Mouse (Mus musculus) splenic B cell, adult 2 months (primary cell): Measurements from ENCODE around the gene Gpr150.

Experiments used
- DNase-seq: peaks from one replicate; pipeline ENCODE4 v3.0.0-alpha.2; 2011; ENCODE audit warnings: low read depth, low spot score
- H3K27me3 ChIP-seq: 2 replicates; pipeline ENCODE4 v1.6.1; 2012; ENCODE audit warnings: mild to moderate bottlenecking, low read length, moderate library complexity, mixed read lengths; ENCODE audit not compliant: control insufficient read depth, poor library complexity, insufficient read depth, severe bottlenecking
- H3K36me3 ChIP-seq: 2 replicates; pipeline ENCODE4 v1.6.1; 2012; ENCODE audit warnings: mild to moderate bottlenecking, low read length, moderate library complexity, mixed read lengths; ENCODE audit not compliant: control insufficient read depth, poor library complexity, insufficient read depth, severe bottlenecking

Gpr150 gene

DNA sequence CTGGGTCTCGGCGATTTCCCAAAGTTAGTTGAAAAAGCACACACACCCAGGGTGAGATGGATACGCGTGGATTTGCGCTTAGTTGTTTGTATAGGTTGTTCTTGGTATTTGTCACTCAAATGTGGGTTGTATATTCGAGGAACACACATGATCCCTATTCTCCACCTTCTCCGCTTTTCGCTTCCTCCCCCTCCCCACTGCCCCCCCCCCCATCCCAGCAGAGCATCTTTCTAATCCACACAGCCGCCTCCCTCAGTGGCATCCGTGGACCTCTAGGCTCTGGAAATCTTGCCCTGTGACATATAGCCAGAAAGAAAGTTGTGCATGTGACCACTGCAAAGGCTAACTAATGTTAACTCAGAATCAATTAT is at the start of gene Gpr150:
Gene Gpr150 (minus strand): TSS at position 101 of the 371 bp plus-strand sequence.
- no peak for DNase-seq
- H3K36me3 ChIP-seq, result no peaks in the 10 kb centered on the region
- no peaks in the 10 kb centered on the region; the same call in 1 of the 2 replicates for H3K27me3 ChIP-seq

GRCm38 (mm10) chr13:76101989-76102388 is 45.2 kb upstream of the Gpr150 start:
- H3K36me3 ChIP-seq, result no peaks in the 10 kb centered on the region
- no peaks in the 10 kb centered on the region for H3K27me3 ChIP-seq
- no peak for DNase-seq

DNA sequence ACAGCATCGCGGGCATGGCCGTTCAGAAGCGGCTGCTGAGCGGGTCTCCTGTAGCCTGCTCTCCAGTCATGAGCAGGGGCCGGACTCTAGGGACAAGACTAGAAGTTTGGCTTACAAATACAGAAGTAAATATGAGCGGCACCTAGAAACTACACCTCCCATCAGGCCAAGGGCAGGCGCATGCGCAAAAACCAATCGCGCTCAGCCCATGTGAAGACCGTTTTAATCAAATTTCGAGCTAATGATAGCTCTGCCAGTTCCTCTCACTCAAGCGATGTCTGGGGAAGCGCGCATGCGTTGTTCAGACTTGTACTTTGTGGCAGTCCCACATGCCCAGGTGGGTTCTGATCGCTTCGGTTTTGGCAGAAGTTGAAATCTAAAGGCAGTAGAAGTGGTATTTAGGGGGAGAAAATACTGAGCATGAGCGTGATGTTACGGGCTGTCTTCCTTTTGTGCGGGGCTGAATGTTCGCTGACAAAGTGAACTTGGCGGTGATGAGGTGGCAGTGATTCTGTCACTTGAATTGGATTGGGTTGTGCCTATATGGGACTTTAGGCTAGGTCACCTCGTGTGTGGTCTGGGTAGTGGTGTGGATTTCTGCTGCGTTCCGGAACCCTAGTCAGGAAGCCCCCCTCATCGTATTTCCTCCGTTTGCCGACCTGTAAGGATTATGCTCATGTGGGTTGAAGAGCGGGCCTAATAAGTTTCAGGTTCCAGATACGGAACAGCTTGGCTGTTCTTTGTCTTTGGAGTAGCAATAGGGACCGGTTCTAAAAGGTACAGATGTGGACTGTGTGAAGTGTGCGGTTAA is 41.9 kb upstream of the Gpr150 start, which contains the start of the genes Arsk and Ttc37:
Gene Arsk (minus strand): TSS at position 168 of the 811 bp plus-strand sequence.
Gene Ttc37 (plus strand): TSS at position 242 of the 811 bp plus-strand sequence.
- DNase-seq, result peak; percentile 99
- no peaks in the 10 kb centered on the region for H3K27me3 ChIP-seq
- H3K36me3 ChIP-seq, result no peaks in the 10 kb centered on the region

DNA sequence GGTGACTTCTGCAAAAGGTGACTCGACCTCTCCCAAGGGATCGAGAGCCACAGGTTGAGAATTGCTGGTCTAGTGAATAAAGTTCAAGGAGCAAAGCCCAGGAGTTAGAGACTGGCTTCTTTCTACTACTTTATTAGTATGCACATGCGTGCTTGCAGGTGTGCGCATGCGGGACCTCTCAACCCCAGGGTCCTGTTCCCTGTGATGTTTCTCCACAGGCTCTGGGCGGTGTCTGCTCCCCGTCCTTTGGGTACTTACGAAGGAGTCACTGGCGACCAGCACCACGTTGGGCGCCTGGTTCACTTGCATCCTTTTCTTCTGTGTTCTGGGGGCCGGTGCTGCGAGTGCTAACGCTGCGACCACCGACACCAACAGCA is 41.3 kb upstream of the Gpr150 start:
- no peaks in the 10 kb centered on the region for H3K27me3 ChIP-seq
- no peak for DNase-seq

GRCm38 (mm10) chr13:76074323-76074722 is 17.5 kb upstream of the Gpr150 start:
- no peak for DNase-seq
- Histone ChIP-seq H3K27me3 (no peaks in the 10 kb centered on the region), H3K36me3 (peaks cover 3% of the 10 kb centered on the region; the same call in 1 of the 2 replicates)

More for the DNA sequence above, 41.3 kb upstream of the Gpr150 start:
- H3K36me3 ChIP-seq, result no peaks in the 10 kb centered on the region

GRCm38 (mm10) chr13:76064363-76064945 is 7.7 kb upstream of the Gpr150 start:
- H3K36me3 ChIP-seq, result peaks cover 8% of the 10 kb centered on the region
- no peaks in the 10 kb centered on the region for H3K27me3 ChIP-seq
- no peak for DNase-seq

- no peak for DNase-seq
- Histone ChIP-seq H3K36me3 (peaks cover 8% of the 10 kb centered on the region), H3K27me3 (no peaks in the 10 kb centered on the region)
Measured at GRCm38 (mm10) chr13:76063548-76063947, 6.8 kb upstream of the Gpr150 start.

- no peaks in the 10 kb centered on the region for H3K27me3 ChIP-seq
- no peak for DNase-seq
- peaks cover 8% of the 10 kb centered on the region for H3K36me3 ChIP-seq
Measured at GRCm38 (mm10) chr13:76062569-76062968, 5.8 kb upstream of the Gpr150 start.

DNA sequence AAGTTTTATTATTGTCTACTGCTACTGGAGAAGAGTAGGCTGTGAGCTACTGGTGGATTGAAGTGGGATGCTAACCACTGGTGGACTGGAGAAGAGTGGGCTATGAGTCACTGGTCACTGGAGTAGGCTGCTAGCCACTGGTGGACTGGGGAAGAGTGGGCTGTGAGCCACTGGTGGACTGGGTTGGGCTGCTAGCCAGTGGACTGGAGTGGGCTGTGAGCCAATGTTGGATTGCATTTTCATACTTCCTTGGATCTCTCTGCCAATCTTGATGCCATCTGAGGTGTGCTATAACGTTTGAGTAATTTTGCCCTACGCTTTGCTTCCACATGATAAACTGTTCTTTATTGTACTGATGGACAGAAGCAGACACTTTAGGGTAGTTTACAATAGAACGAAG is 5.3 kb upstream of the Gpr150 start:
- peaks cover 8% of the 10 kb centered on the region for H3K36me3 ChIP-seq
- H3K27me3 ChIP-seq, result no peaks in the 10 kb centered on the region
- DNase-seq, result no peak

- Histone ChIP-seq H3K27me3 (no peaks in the 10 kb centered on the region; the same call in 1 of the 2 replicates), H3K36me3 (no peaks in the 10 kb centered on the region)
- DNase-seq, result no peak
Measured at GRCm38 (mm10) chr13:76059591-76059990, 2.8 kb upstream of the Gpr150 start.

DNA sequence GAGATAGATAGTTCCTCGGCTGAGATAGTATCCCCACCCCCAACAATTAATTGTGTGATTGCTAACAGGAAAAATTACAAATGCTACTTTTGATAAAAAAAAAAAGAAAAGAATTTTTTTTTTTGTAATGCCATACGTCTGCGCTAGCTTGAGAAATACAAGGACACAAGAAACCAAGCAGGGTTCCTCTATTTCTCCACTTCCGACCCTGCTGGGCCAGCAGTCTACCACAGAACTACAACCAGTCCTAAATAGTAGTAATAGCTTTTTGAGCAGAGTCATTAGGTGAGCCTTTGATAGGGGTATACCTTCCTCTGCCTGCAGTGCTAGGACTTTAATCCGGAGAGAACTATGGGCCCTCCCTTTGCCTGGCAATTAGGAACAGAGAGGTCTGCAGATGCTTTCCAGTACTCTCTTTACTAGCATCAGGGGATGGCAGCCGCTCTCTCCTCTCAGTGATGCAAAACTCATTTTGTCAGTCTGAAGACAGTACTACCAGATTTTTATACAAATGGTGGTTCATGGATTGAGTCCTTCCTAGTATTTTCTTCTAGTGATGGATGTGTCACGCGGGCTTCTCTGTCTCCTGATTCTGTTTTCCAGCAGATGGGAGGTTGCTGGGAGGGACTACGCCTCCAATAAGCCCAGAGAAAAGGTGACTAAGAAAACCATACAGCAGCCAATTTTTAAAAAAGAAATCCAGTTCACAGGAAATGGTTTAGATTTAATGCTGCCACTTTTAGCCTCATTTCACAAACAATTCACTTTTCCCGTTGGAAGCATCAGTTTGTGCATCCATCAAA is 672 bp upstream of the Gpr150 start:
- Histone ChIP-seq H3K27me3 (no peaks in the 10 kb centered on the region; the same call in 1 of the 2 replicates), H3K36me3 (no peaks in the 10 kb centered on the region)
- no peak for DNase-seq

- H3K27me3 ChIP-seq, result no peaks in the 10 kb centered on the region; the same call in 1 of the 2 replicates
- H3K36me3 ChIP-seq, result no peaks in the 10 kb centered on the region
- DNase-seq, result peak; percentile 75
Measured at GRCm38 (mm10) chr13:76056261-76056724, 503 bp downstream of the Gpr150 start.

DNA sequence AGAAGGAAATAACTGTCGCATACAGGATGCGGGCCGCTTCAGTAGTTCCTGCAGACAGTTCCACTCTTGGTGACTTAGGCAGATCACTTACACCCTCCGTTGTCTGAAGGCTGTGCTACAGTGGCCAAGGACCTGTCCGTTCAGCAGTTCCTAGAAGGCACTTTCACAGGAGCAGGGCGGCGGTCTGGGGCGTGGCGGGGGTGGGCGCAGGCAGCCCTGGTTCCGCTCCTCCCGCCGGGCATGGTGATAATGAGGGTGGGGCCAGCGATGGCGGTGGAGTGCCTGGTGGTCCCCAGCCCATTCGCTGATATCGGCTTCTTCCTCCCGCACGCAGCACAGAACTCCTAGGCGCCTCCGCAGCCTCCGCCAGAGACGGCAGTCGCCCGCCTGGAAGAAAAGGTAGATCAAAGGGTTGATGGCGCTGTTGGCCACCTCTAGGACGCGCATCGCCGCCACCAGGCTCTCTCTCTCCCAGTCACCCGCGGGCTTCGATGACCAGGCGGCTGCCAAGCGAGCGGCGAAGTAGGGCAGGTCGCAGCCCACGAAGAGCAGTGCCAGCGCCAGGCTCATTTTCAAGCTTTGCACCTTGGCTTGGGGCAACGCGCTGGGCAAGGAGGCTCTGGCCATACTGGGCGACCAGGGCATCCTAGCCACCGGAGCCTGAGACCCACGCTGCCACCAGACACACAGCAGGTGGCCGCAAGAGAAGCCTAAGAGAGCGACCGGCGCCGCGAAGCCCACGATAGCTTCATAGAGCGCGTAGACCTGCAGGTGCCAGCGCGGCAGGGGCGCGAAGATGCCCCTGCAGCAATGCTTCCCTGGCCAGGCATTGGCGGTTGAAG is 1.2 kb downstream of the Gpr150 start:
- Histone ChIP-seq H3K27me3 (no peaks in the 10 kb centered on the region; the same call in 1 of the 2 replicates), H3K36me3 (no peaks in the 10 kb centered on the region)
- peak; percentile 56 for DNase-seq

DNA sequence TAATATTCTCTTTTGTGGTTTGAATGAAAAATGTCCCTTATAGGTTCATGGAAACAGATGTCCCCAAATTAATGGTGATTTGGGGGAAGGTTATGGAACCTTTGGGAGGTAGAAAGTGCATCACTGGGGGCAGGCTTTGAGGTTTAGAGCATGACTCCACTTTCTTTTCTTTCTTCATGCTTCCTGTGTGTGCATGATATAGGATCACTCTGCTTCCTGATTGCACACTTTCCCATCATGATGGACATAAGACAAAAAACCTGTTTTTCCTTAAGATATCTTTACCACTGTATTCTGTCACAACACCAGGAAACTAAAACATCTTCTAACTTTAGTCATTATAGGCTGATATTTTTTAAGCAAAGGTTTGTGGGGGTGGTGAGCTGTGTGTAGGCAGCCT is 11.8 kb downstream of the Gpr150 start:
- H3K36me3 ChIP-seq, result no peaks in the 10 kb centered on the region
- no peak for DNase-seq
- no peaks in the 10 kb centered on the region for H3K27me3 ChIP-seq
